Mouse (Mus musculus) ES-Bruce4 (cell line): ENCODE measurements around the gene Dhrs1.

Experiments used
- CTCF ChIP-seq: IDR thresholded peaks from one replicate; pipeline ENCODE4 v1.8.1; 2011; ENCODE audit warnings: low read depth, low read length
- POLR2A ChIP-seq: IDR thresholded peaks from one replicate; pipeline ENCODE4 v1.8.1; 2011; ENCODE audit warnings: low read length; ENCODE audit not compliant: insufficient read depth

- no peak for TF ChIP-seq CTCF
- TF ChIP-seq POLR2A = no peak
These were observed 34.2 kb upstream of the Dhrs1 start for GRCm38 (mm10) chr14:55779656-55780055.
